Mouse (Mus musculus) erythroblast, embryonic 14.5 days (primary cell): ENCODE results near the gene Ptov1. TPM values are rescaled to one million over a fixed set of nuclear protein-coding genes. Genes with fewer than 3 reads are reported as not detected.
A peak's percentile ranks its signal among the peaks of the same experiment; 100 is the strongest.
"Not testable (repeated sequence)": the region's sequence is repeated elsewhere in the genome, so short reads cannot be mapped to it uniquely, and the experiment has no call there.

Experiments used
- H3K27me3 ChIP-seq: 2 replicates; pipeline ENCODE4 v1.6.1; 2012; ENCODE audit warnings: inconsistent platforms; ENCODE audit not compliant: control insufficient read depth
- H3K36me3 ChIP-seq: 2 replicates; pipeline ENCODE4 v1.6.1; 2012; ENCODE audit warnings: mild to moderate bottlenecking, inconsistent platforms; ENCODE audit not compliant: control insufficient read depth
- H3K4me1 ChIP-seq: 2 replicates; pipeline ENCODE4 v1.6.1; 2012; ENCODE audit warnings: inconsistent platforms; ENCODE audit not compliant: control insufficient read depth
- H3K4me3 ChIP-seq: replicated peaks from 2 replicates; pipeline ENCODE3; 2012; ENCODE audit warnings: moderate library complexity, mild to moderate bottlenecking, inconsistent platforms
- H3K9me3 ChIP-seq: 2 replicates; pipeline ENCODE4 v1.6.1; 2012; ENCODE audit warnings: low read length, inconsistent platforms, mixed read lengths; ENCODE audit not compliant: control insufficient read depth
- GATA1 ChIP-seq: IDR thresholded peaks from 2 replicates; pipeline ENCODE4 v1.6.1; 2012; ENCODE audit warnings: low read length, inconsistent platforms, mixed read lengths
- TAL1 ChIP-seq: IDR thresholded peaks from 3 replicates; pipeline ENCODE4 v1.6.1; 2012; ENCODE audit warnings: low read length, inconsistent platforms, mixed read lengths
- polyA plus RNA-seq: library from polyadenylated mRNA; stranded (reverse); fragments of >175 nt; gene quantifications from 2 replicates; pipeline ENCODE4 v1.2.3, GENCODE M21; 2012

Ptov1 gene
- polyA plus RNA-seq, 1 experiment: 7.3 TPM

GRCm38 (mm10) chr7:44891611-44892010 lies 22.0 kb upstream of the Ptov1 start:
- Histone ChIP-seq H3K4me3 (peak overlapping the region; percentile 88), H3K27me3 (no peaks in the 10 kb centered on the region), H3K9me3 (no peaks in the 10 kb centered on the region), H3K36me3 (peaks cover 36% of the 10 kb centered on the region), H3K4me1 (peaks cover 62% of the 10 kb centered on the region)
- TF ChIP-seq GATA1: no peak

GRCm38 (mm10) chr7:44890737-44891136 lies 21.1 kb upstream of the Ptov1 start:
- no peaks in the 10 kb centered on the region for H3K9me3 ChIP-seq
- TF ChIP-seq GATA1 (no peak), TAL1 (no peak)
- peak overlapping the region; percentile 88 for H3K4me3 ChIP-seq
- H3K36me3 ChIP-seq: peaks cover 44% of the 10 kb centered on the region
- H3K27me3 ChIP-seq: no peaks in the 10 kb centered on the region
- peaks cover 53% of the 10 kb centered on the region for H3K4me1 ChIP-seq

DNA sequence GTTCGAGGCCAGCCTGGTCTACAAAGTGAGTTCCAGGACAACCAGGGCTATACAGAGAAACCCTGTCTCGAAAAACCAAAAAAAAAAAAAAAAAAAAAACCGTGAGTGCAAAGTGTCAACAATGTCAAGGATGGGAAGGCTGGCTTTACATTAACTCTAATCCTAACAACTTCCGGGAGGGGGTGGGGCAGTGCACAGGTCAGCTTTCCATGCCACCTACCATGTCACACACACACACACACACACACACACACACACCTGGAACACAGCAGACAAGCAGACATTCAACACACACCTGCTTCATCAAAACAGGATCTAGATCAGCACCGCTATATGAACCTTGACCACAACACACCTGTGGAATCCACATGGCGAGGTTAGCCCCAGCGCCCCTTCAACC lies 20.6 kb upstream of the Ptov1 start:
- no peaks in the 10 kb centered on the region for H3K27me3 ChIP-seq
- H3K9me3 ChIP-seq: no peaks in the 10 kb centered on the region
- peaks cover 47% of the 10 kb centered on the region for H3K4me1 ChIP-seq
- TF ChIP-seq TAL1 (no peak), GATA1 (no peak)
- H3K36me3 ChIP-seq: peaks cover 50% of the 10 kb centered on the region
- H3K4me3 ChIP-seq: no peak overlapping the region

DNA sequence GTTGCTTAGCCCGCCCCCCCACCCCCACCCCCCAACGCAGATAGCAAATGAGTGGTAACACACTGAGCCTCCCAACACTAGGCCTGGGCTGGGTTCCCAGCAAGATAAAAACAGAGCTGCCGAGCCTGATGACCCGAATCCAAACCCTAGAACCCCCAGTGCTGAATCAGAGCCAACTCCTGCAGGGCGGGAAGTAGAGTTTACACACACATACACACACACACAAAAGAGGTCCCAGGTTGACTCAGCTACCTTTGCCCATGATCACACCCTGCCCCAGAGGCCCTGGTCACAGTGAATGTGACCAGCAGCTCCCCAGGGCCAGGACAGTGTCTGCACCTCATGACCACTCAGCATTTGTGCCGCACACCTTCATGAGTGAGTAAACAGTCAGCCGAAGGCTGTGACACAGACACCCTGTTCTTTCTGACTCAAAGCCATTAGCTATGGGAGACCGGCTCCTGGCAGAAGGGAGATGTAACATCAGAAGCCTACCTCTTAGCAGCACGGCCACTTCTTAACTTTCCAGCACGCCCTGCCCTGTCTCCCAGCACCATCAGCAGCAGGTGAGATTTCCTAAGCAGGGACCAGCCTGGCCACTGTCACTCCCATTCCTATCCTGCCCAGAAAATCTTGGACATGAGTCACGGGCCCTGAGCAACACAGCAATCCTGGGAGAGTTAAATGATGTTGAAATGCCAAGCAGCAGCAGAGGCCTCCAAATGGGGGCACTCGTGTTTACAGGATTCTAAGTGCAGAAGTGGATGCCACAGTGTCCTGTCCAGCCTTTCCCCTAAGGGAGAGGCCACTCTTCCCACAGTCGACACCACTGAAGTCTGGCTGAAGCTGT lies 18.9 kb upstream of the Ptov1 start:
- H3K4me3 ChIP-seq: no peak overlapping the region
- TF ChIP-seq GATA1 (no peak), TAL1 (no peak)
- H3K4me1 ChIP-seq: peaks cover 39% of the 10 kb centered on the region
- H3K27me3 ChIP-seq: no peaks in the 10 kb centered on the region
- H3K9me3 ChIP-seq: no peaks in the 10 kb centered on the region
- peaks cover 64% of the 10 kb centered on the region for H3K36me3 ChIP-seq

DNA sequence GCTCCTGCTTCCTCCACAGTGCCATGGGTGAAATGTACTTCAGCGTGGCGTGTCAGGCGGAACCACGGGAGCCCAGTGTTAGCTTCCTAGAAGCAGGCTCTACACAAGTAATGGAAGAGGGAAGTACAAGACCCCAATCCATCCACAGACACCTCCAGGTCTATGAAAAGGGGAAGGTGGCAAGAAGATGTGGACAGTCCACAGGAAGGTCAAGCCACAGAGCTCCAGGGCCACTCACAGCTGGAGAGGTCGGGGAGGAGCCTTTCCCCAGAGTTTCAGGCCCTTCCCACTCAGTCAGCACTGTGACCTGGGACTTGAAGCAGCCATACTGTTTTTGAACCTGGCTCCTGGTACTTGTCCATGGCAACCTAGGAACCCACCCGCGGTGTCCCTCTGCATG lies 17.4 kb upstream of the Ptov1 start:
- no peaks in the 10 kb centered on the region for H3K9me3 ChIP-seq
- H3K27me3 ChIP-seq: no peaks in the 10 kb centered on the region
- TF ChIP-seq GATA1 (no peak), TAL1 (no peak)
- H3K4me3 ChIP-seq: no peak overlapping the region
- peaks cover 37% of the 10 kb centered on the region for H3K4me1 ChIP-seq
- H3K36me3 ChIP-seq: peaks cover 79% of the 10 kb centered on the region

- Histone ChIP-seq H3K4me1 (peaks cover 22% of the 10 kb centered on the region), H3K9me3 (no peaks in the 10 kb centered on the region), H3K36me3 (peaks cover 90% of the 10 kb centered on the region), H3K4me3 (no peak overlapping the region), H3K27me3 (no peaks in the 10 kb centered on the region)
- no peak for TF ChIP-seq TAL1
These were observed 15.0 kb upstream of the Ptov1 start for GRCm38 (mm10) chr7:44884637-44885036.

DNA sequence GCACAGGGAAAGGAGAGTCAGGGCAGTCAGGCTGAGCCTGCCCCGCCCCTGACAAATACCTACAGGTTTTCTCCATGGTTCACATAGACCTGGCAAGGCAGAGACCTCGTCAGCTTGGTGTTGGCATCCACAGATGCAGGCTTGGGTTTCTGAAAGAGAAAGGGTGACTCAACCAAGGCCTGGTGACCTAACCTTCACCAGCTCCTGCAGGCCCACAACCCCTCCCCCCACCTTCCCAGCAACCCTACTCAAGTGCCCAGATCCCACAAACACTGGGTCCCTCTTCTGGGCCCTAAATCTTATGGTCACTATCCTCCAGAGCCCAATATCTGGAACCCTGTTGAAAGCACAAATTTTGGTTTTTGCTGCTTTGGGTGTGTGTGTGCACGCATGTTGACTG lies 13.4 kb upstream of the Ptov1 start:
- Histone ChIP-seq H3K27me3 (no peaks in the 10 kb centered on the region), H3K9me3 (no peaks in the 10 kb centered on the region), H3K4me1 (peaks cover 11% of the 10 kb centered on the region), H3K36me3 (peaks cover 92% of the 10 kb centered on the region), H3K4me3 (no peak overlapping the region)
- TF ChIP-seq TAL1 (no peak), GATA1 (no peak)

GRCm38 (mm10) chr7:44877833-44878232 lies 8.2 kb upstream of the Ptov1 start:
- Histone ChIP-seq H3K9me3 (no peaks in the 10 kb centered on the region), H3K4me3 (no peak overlapping the region), H3K27me3 (no peaks in the 10 kb centered on the region), H3K36me3 (peaks cover 65% of the 10 kb centered on the region), H3K4me1 (peaks cover 16% of the 10 kb centered on the region)
- TF ChIP-seq TAL1: no peak
- TF ChIP-seq GATA1: no peak

- H3K36me3 ChIP-seq, H3K9me3 ChIP-seq, H3K4me3 ChIP-seq, H3K27me3 ChIP-seq: not testable (repeated sequence)
- peaks cover 47% of the 10 kb centered on the region for H3K4me1 ChIP-seq
These were observed 2.2 kb upstream of the Ptov1 start for GRCm38 (mm10) chr7:44871774-44872173.

DNA sequence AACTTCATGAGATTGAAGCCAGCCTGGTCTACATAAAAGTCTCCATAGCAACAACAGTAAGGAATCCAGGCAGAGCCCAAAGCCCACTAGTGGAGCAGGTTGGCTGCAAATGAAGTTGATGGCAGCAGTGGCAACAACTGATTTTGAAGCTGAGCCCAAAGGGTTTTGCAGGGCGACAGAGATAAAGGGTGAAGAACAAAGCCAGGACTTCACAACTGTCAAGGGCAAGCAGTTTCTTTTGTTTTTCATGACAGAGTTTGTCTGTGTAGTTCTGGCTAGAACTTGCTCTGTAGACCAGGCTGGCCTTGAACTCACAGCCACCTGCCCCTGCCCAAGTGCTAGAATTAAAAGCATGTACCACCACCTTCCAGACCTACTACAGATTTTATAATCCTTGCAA lies 1.6 kb upstream of the Ptov1 start:
- H3K9me3 ChIP-seq: no peaks in the 10 kb centered on the region
- H3K4me1 ChIP-seq: peaks cover 53% of the 10 kb centered on the region
- H3K4me3 ChIP-seq: no peak overlapping the region
- TF ChIP-seq GATA1 (no peak), TAL1 (no peak)
- peaks cover 3% of the 10 kb centered on the region for H3K36me3 ChIP-seq
- peaks cover 3% of the 10 kb centered on the region; the same call in 1 of the 2 replicates for H3K27me3 ChIP-seq
